Mouse (Mus musculus) left cerebral cortex, adult 8-10 months (tissue): Measurements from ENCODE around the gene Syn2. TPM values are rescaled to one million over a fixed set of nuclear protein-coding genes. Genes with fewer than 3 reads are reported as not detected.
A peak's percentile ranks its signal among the peaks of the same experiment; 100 is the strongest.

Experiments used
- DNase-seq, 2 experiments: peaks; one replicate each; pipeline ENCODE4 v3.0.0; 2022; ENCODE audit warnings: low spot score in 2 of 2
- microRNA-seq, 2 experiments: library from miRNA; unstranded; fragments of <30 nt; microRNA quantifications; one replicate each; pipeline ENCODE4 v1.2.0; 2022
- total RNA-seq, 4 experiments: library from RNA; stranded (reverse); gene quantifications; 2 replicates each; pipeline ENCODE4 v1.2.4; 2022

The Syn2 gene
- total RNA-seq, 4 experiments from 2014 or later, result 393 to 448 (median 420) TPM

- no peak for DNase-seq
Observed at GRCm38 (mm10) chr6:115288223-115288622, 153.5 kb downstream of the Syn2 start.

- no peak for DNase-seq
Observed at GRCm38 (mm10) chr6:115290561-115290960, 155.9 kb downstream of the Syn2 start.

GRCm38 (mm10) chr6:115291068-115291467, 156.4 kb downstream of the Syn2 start:
- DNase-seq, result no peak

- peak in 1 of 2 experiments; percentile 46 for DNase-seq
Observed at GRCm38 (mm10) chr6:115291823-115292222, 157.1 kb downstream of the Syn2 start.

GRCm38 (mm10) chr6:115292621-115293020, 157.9 kb downstream of the Syn2 start:
- DNase-seq, result peak in 1 of 2 experiments; percentile 60

GRCm38 (mm10) chr6:115293877-115294276, 159.2 kb downstream of the Syn2 start:
- no peak for DNase-seq

- no peak for DNase-seq
Observed at GRCm38 (mm10) chr6:115307134-115307533, 172.4 kb downstream of the Syn2 start.

GRCm38 (mm10) chr6:115312780-115313179, 178.1 kb downstream of the Syn2 start:
- DNase-seq, result no peak

GRCm38 (mm10) chr6:115313235-115313738, 178.6 kb downstream of the Syn2 start:
- peak in 1 of 2 experiments; percentile 67 for DNase-seq

GRCm38 (mm10) chr6:115313910-115314309, 179.2 kb downstream of the Syn2 start:
- DNase-seq, result no peak

- DNase-seq, result peak in 1 of 2 experiments; percentile 39
Observed at GRCm38 (mm10) chr6:115315770-115316169, 181.1 kb downstream of the Syn2 start.

- DNase-seq, result no peak
Observed at GRCm38 (mm10) chr6:115316811-115317221, 182.1 kb downstream of the Syn2 start.

GRCm38 (mm10) chr6:115318811-115319210, 184.1 kb downstream of the Syn2 start:
- no peak for DNase-seq

GRCm38 (mm10) chr6:115319686-115320085, 185.0 kb downstream of the Syn2 start:
- DNase-seq, result no peak

- no peak for DNase-seq
Observed at GRCm38 (mm10) chr6:115320927-115321714, 186.4 kb downstream of the Syn2 start.

GRCm38 (mm10) chr6:115321883-115322351, 187.2 kb downstream of the Syn2 start:
- peak in 1 of 2 experiments; percentile 68 for DNase-seq

GRCm38 (mm10) chr6:115322956-115323355, 188.3 kb downstream of the Syn2 start:
- no peak for DNase-seq

- DNase-seq, result no peak
Observed at GRCm38 (mm10) chr6:115330964-115331363, 196.3 kb downstream of the Syn2 start.

Small RNA genes within 50 kb of the gene (microRNA-seq; reads per million reads assigned to microRNA genes)
- 0 reads per million in 2 experiments for gene Gm24767

Other genes starting within 250 kb of the Syn2 start
- 10 to 100 TPM; 59.0 to 76.6 (median 62.4) TPM for gene Vgll4, start 164.9 kb upstream of the Syn2 start, total RNA-seq
- gene Tamm41, start 97.0 kb upstream of the Syn2 start, total RNA-seq, result 10 to 100 TPM; 20.3 to 25.4 (median 20.8) TPM
- gene Gm17482, start 92.4 kb downstream of the Syn2 start, total RNA-seq, result not detected
- 10 to 100 TPM; 15.5 to 20.9 (median 18.1) TPM for gene Timp4, start 117.3 kb downstream of the Syn2 start, total RNA-seq
- 1 to 10 TPM; 7.0 to 8.1 (median 7.5) TPM for gene Pparg, start 226.0 kb downstream of the Syn2 start, total RNA-seq